Mouse (Mus musculus): ENCODE measurements around the gene Tmem59. TPM values are rescaled to one million over a fixed set of nuclear protein-coding genes. Genes with fewer than 3 reads are reported as not detected.

The Tmem59 gene
- polyA plus RNA-seq, 1 experiment from 2014 or later, result 344 TPM

- no peak overlapping the region for H3K4me3 ChIP-seq (ENCODE audit: low read depth, low read length)
- no peak overlapping the region for H3K27ac ChIP-seq (ENCODE audit: low read depth, low read length)
- H3K9ac ChIP-seq (ENCODE audit: low read length), result no peak overlapping the region
- no peak overlapping the region for H3K4me2 ChIP-seq
- H3K27me3 ChIP-seq (ENCODE audit: control insufficient read depth, insufficient read depth, low read length), result no peaks in the 10 kb centered on the region
- DNase-seq (ENCODE audit: low spot score, missing footprints) (no peak), ATAC-seq (ENCODE audit: low FRiP score) (no peak)
- WGBS, result 63% methylated on average over 6 of the region's 6 CpGs
- H3K4me1 ChIP-seq (ENCODE audit: control insufficient read depth, insufficient read depth, low read length), result no peaks in the 10 kb centered on the region
- no peaks in the 10 kb centered on the region for H3K9me3 ChIP-seq (ENCODE audit: control insufficient read depth, low read length)
- peaks cover 3% of the 10 kb centered on the region; the same call in 1 of the 2 replicates for H3K36me3 ChIP-seq (ENCODE audit: control insufficient read depth, insufficient read depth, low read length)
Observed at GRCm38 (mm10) chr4:107243365-107244333, 65.5 kb downstream of the Tmem59 start.

- 66% methylated on average over 2 of the region's 2 CpGs for WGBS
- Histone ChIP-seq H3K4me3 (ENCODE audit: low read depth, low read length) (no peak overlapping the region), H3K27me3 (ENCODE audit: control insufficient read depth, insufficient read depth, low read length) (no peaks in the 10 kb centered on the region), H3K9ac (ENCODE audit: low read length) (no peak overlapping the region), H3K36me3 (ENCODE audit: control insufficient read depth, insufficient read depth, low read length) (peaks cover 3% of the 10 kb centered on the region; the same call in 1 of the 2 replicates), H3K9me3 (ENCODE audit: control insufficient read depth, low read length) (no peaks in the 10 kb centered on the region), H3K27ac (ENCODE audit: low read depth, low read length) (no peak overlapping the region), H3K4me1 (ENCODE audit: control insufficient read depth, insufficient read depth, low read length) (no peaks in the 10 kb centered on the region), H3K4me2 (no peak overlapping the region)
- DNase-seq (ENCODE audit: low spot score, missing footprints) (no peak), ATAC-seq (ENCODE audit: low FRiP score) (no peak)
Observed at GRCm38 (mm10) chr4:107245368-107245767, 67.2 kb downstream of the Tmem59 start.

DNA sequence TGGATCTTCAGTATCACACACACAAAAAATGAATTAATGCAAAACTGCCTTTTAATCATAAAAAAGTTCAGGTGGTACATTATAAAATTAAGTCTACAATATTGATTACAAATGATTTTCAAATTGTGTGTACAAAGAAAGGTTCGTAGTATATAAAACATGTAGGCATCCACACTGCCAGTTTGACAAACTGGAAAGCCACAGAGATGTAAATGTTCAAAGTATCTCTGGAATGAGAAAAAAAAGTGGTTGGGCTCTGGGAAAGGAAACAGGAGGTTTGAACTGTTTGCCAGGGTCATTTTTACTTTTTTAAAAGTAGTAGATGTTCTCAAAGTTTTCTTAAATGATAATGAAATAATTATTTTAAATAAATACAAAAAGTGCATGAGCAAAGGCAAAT is 67.8 kb downstream of the Tmem59 start:
- WGBS, result 86% methylated on average over 1 of the region's 1 CpGs
- Histone ChIP-seq H3K4me1 (ENCODE audit: control insufficient read depth, insufficient read depth, low read length) (no peaks in the 10 kb centered on the region), H3K9me3 (ENCODE audit: control insufficient read depth, low read length) (no peaks in the 10 kb centered on the region), H3K4me2 (no peak overlapping the region), H3K36me3 (ENCODE audit: control insufficient read depth, insufficient read depth, low read length) (no peaks in the 10 kb centered on the region), H3K9ac (ENCODE audit: low read length) (no peak overlapping the region), H3K27me3 (ENCODE audit: control insufficient read depth, insufficient read depth, low read length) (no peaks in the 10 kb centered on the region), H3K27ac (ENCODE audit: low read depth, low read length) (no peak overlapping the region), H3K4me3 (ENCODE audit: low read depth, low read length) (no peak overlapping the region)
- ATAC-seq (ENCODE audit: low FRiP score) (no peak), DNase-seq (ENCODE audit: low spot score, missing footprints) (no peak)

- H3K4me2 ChIP-seq, result no peak overlapping the region
- H3K36me3 ChIP-seq (ENCODE audit: control insufficient read depth, insufficient read depth, low read length), result no peaks in the 10 kb centered on the region
- no peak overlapping the region for H3K9ac ChIP-seq (ENCODE audit: low read length)
- no peak overlapping the region for H3K4me3 ChIP-seq (ENCODE audit: low read depth, low read length)
- ATAC-seq (ENCODE audit: low FRiP score) (no peak), DNase-seq (ENCODE audit: low spot score, missing footprints) (no peak)
- H3K4me1 ChIP-seq (ENCODE audit: control insufficient read depth, insufficient read depth, low read length), result 0 out of 2 replicates have a peak, but pooled peaks cover 2% of the 10 kb centered on the region
- no peak overlapping the region for H3K27ac ChIP-seq (ENCODE audit: low read depth, low read length)
- 87% methylated on average over 9 of the region's 9 CpGs for WGBS
- H3K9me3 ChIP-seq (ENCODE audit: control insufficient read depth, low read length), result no peaks in the 10 kb centered on the region
- no peaks in the 10 kb centered on the region for H3K27me3 ChIP-seq (ENCODE audit: control insufficient read depth, insufficient read depth, low read length)
Observed at GRCm38 (mm10) chr4:107247110-107247509, 68.9 kb downstream of the Tmem59 start.

DNA sequence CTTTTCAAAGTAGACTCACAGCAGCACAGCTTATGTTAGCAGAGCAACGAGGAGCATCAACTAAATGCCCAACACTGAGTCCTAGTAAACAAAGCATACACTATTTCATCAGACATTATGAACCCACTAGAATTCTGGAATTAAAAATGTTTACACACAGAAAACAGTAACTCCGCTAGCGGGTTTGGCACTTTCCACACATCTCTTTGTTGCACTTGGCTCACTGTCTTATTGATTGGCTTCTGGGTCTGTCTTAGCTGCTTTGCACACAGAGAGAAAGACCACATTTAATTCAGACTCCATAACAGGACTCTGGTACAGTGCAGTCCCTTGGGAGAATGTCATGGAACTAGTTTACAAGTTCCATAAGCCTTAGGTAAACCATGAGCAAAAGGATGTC is 69.9 kb downstream of the Tmem59 start:
- Histone ChIP-seq H3K9me3 (ENCODE audit: control insufficient read depth, low read length) (no peaks in the 10 kb centered on the region), H3K9ac (ENCODE audit: low read length) (no peak overlapping the region), H3K36me3 (ENCODE audit: control insufficient read depth, insufficient read depth, low read length) (no peaks in the 10 kb centered on the region), H3K4me2 (no peak overlapping the region), H3K4me1 (ENCODE audit: control insufficient read depth, insufficient read depth, low read length) (0 out of 2 replicates have a peak, but pooled peaks cover 2% of the 10 kb centered on the region), H3K27me3 (ENCODE audit: control insufficient read depth, insufficient read depth, low read length) (no peaks in the 10 kb centered on the region), H3K27ac (ENCODE audit: low read depth, low read length) (no peak overlapping the region), H3K4me3 (ENCODE audit: low read depth, low read length) (no peak overlapping the region)
- DNase-seq (ENCODE audit: low spot score, missing footprints) (no peak), ATAC-seq (ENCODE audit: low FRiP score) (no peak)
- 91% methylated on average over 3 of the region's 3 CpGs for WGBS

DNA sequence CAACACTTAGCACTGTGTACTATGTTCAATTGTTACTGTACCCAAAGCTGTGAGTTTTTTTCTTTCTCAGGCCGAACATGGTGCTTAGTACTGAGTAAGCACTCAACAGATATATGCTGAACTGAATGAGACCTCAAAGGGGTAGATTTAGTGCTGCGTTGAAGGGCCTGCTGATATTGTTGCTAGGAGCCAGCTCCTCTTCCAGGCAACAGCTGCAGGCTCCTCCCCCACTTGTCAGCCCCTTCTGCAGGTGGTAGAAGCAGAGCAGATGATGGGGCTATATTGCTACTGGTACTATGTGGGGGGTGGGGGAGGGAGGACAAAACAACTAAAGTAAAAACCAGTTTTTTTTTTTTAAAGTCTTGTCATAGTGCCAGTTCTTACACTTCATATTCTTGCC is 71.3 kb downstream of the Tmem59 start:
- Histone ChIP-seq H3K9ac (ENCODE audit: low read length) (no peak overlapping the region), H3K27me3 (ENCODE audit: control insufficient read depth, insufficient read depth, low read length) (no peaks in the 10 kb centered on the region), H3K27ac (ENCODE audit: low read depth, low read length) (no peak overlapping the region), H3K4me2 (no peak overlapping the region), H3K4me1 (ENCODE audit: control insufficient read depth, insufficient read depth, low read length) (0 out of 2 replicates have a peak, but pooled peaks cover 2% of the 10 kb centered on the region), H3K36me3 (ENCODE audit: control insufficient read depth, insufficient read depth, low read length) (no peaks in the 10 kb centered on the region), H3K4me3 (ENCODE audit: low read depth, low read length) (no peak overlapping the region), H3K9me3 (ENCODE audit: control insufficient read depth, low read length) (no peaks in the 10 kb centered on the region)
- 54% methylated on average over 2 of the region's 2 CpGs for WGBS
- DNase-seq (ENCODE audit: low spot score, missing footprints) (no peak), ATAC-seq (ENCODE audit: low FRiP score) (no peak)

DNA sequence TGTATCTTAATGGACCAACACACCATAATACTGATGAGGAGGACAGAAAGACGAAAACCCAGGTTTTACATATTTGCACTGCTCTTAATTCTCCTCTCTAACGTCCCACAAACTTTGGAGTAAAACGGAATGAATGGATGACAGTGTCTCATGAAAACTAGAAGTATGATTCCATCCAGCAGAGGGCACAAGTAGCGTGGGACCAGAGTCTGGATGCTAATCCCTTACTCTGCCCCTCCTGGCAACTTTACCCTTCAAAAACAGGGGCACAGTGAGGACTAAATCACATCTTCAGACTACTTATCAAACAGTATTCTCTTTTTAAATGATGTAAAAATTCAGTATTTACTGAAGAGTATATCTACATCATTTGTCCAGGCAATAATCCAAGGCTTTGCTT is 72.3 kb downstream of the Tmem59 start:
- no peak for ATAC-seq (ENCODE audit: low FRiP score)
- DNase-seq (ENCODE audit: low spot score, missing footprints), result no peak
- Histone ChIP-seq H3K4me1 (ENCODE audit: control insufficient read depth, insufficient read depth, low read length) (0 out of 2 replicates have a peak, but pooled peaks cover 2% of the 10 kb centered on the region), H3K4me3 (ENCODE audit: low read depth, low read length) (no peak overlapping the region), H3K27ac (ENCODE audit: low read depth, low read length) (no peak overlapping the region), H3K36me3 (ENCODE audit: control insufficient read depth, insufficient read depth, low read length) (no peaks in the 10 kb centered on the region), H3K4me2 (no peak overlapping the region), H3K9me3 (ENCODE audit: control insufficient read depth, low read length) (no peaks in the 10 kb centered on the region), H3K27me3 (ENCODE audit: control insufficient read depth, insufficient read depth, low read length) (no peaks in the 10 kb centered on the region), H3K9ac (ENCODE audit: low read length) (no peak overlapping the region)
- 36% methylated on average over 4 of the region's 4 CpGs for WGBS

Other genes starting within 250 kb of the Tmem59 start
- 106 and 112 TPM in 2 replicates for gene Mrpl37, start 111.5 kb upstream of the Tmem59 start, polyA plus RNA-seq (2014; fragmentation: Nextera tagmentation; extraction: Ambion mirVana)
- gene Cyb5rl, start 111.4 kb upstream of the Tmem59 start, polyA plus RNA-seq (2014; fragmentation: Nextera tagmentation; extraction: Ambion mirVana), result 5.6 TPM in 2 replicates
- 0.11 and 0.29 TPM in 2 replicates for gene Cdcp2, start 81.5 kb upstream of the Tmem59 start, polyA plus RNA-seq (2014; fragmentation: Nextera tagmentation; extraction: Ambion mirVana)
- gene Tceanc2, start 717 bp downstream of the Tmem59 start, polyA plus RNA-seq (2014; fragmentation: Nextera tagmentation; extraction: Ambion mirVana), result 22.8 and 25.2 TPM in 2 replicates
- not detected in 2 replicates for gene Ldlrad1, start 30.8 kb downstream of the Tmem59 start, polyA plus RNA-seq (2014; fragmentation: Nextera tagmentation; extraction: Ambion mirVana)
- gene Lrrc42, start 75.1 kb downstream of the Tmem59 start, polyA plus RNA-seq (2014; fragmentation: Nextera tagmentation; extraction: Ambion mirVana), result 69.8 and 70.0 TPM in 2 replicates
- gene Hspb11, start 75.2 kb downstream of the Tmem59 start, polyA plus RNA-seq (2014; fragmentation: Nextera tagmentation; extraction: Ambion mirVana), result 27.2 and 30.2 TPM in 2 replicates
- not detected in 2 replicates for gene Dio1, start 128.8 kb downstream of the Tmem59 start, polyA plus RNA-seq (2014; fragmentation: Nextera tagmentation; extraction: Ambion mirVana)
- gene Yipf1, start 136.0 kb downstream of the Tmem59 start, polyA plus RNA-seq (2014; fragmentation: Nextera tagmentation; extraction: Ambion mirVana), result 36.0 and 40.2 TPM in 2 replicates
- gene Ndc1, start 189.4 kb downstream of the Tmem59 start, polyA plus RNA-seq (2014; fragmentation: Nextera tagmentation; extraction: Ambion mirVana), result 52.9 and 54.3 TPM in 2 replicates

Data from midbrain, embryonic 11.5 days (tissue).